Comparison of ENCODE assay signal across 8 mouse cellular contexts in the genomic region with DNA sequence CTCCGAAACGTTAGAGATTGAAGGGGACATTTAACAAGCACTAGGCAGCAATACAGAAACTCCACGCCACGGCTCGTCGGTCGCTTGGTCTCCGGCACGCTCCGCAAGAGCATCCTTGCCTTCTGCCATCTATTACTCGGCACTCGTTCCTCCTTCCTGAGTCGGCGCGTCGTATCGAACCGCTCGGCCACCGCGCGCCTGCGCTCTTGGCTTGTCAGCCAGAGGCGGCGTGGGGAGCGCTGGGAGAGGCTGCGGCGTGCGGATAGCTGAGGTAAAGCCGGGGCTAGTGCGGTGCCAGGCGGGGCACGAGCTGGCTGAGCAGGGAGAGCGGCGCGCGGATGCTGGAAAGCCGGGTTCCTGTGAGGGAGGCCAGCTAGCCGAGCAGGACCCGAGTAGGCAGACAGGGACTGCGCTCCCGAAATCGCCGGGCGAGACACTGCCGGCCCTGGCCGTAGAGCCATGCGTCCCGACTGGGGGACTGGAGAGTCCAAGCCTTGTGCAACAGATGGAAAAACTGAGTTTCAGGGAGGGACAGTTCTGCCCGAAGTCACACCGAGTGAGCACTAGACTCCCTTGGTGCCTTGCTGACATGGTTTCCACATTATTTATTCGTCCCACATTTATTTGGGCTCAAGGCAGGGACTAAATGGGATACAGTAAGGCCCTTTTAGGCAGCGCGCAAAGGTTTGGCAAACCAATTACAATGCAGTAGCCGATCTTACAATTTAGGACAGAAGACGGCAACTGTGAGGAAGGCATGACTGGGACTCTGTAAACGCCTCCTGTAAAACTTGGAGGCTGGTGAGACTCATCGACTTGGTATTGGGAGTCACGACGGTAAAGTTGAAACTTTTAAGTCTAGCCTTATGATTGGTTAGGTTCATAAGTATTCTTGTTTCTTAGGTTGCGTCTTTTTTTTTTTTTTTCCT. TPM values are rescaled to one million over a fixed set of nuclear protein-coding genes. Genes with fewer than 3 reads are reported as not detected.
DNase-seq lines count a peak whose midpoint lies in the region; ATAC-seq and TF ChIP-seq lines count a peak whose summit lies in the region.

Gene Eif2b3, plus strand, starts transcription at position 197 of the 929 bp plus-strand sequence.

- intact Hi-C loops in heart, postnatal 25 days (cut with DNase I): loop anchor here (5.0 kb wide), 1 partner anchor 103 kb away; no protein-coding TSS in a partner anchor

- no peaks in the 10 kb centered on the region for H3K9me3 ChIP-seq in forebrain, embryonic 15.5 days
- no peaks in the 10 kb centered on the region for H3K9me3 ChIP-seq in lung, embryonic 14.5 days (ENCODE audit: low read depth, low read length)

- H3K4me2 ChIP-seq in forebrain, embryonic 15.5 days (replicated peaks): peak within 1 kb of the TSS; percentile 69
- peak within 1 kb of the TSS; percentile 66 for H3K4me2 ChIP-seq in lung, embryonic 14.5 days

- peak; percentile 51 for TF ChIP-seq CTCF in layer of hippocampus, adult 2 months (conservative IDR thresholded peaks at IDR 0.05)
- TF ChIP-seq CTCF in lung, embryonic 14.5 days (IDR thresholded peaks at IDR 0.05; ENCODE audit: low read depth): no peak; the same call in 1 of the 2 replicates
- TF ChIP-seq CTCF in olfactory bulb, adult 2 months (IDR thresholded peaks at IDR 0.05; ENCODE audit: insufficient read depth, low read depth, low read length): no peak
- TF ChIP-seq CTCF in thymus, adult 2 months (IDR thresholded peaks at IDR 0.05; ENCODE audit: borderline replicate concordance, control insufficient read depth, extremely low read depth, insufficient read depth, low read length, poor library complexity): peak; percentile 61

- H3K4me3 ChIP-seq in forebrain, embryonic 15.5 days: peak within 1 kb of the TSS; percentile 76
- H3K4me3 ChIP-seq in layer of hippocampus, adult 2 months: peak within 1 kb of the TSS; percentile 95
- peak within 1 kb of the TSS; percentile 70 for H3K4me3 ChIP-seq in lung, embryonic 14.5 days (ENCODE audit: low read depth, low read length)
- peak within 1 kb of the TSS; percentile 98 for H3K4me3 ChIP-seq in olfactory bulb, adult 2 months (ENCODE audit: insufficient read depth, low read depth, low read length)
- peak within 1 kb of the TSS; percentile 71 for H3K4me3 ChIP-seq in thymus, adult 2 months (ENCODE audit: control insufficient read depth, insufficient read depth, low read length)

- H3K27me3 ChIP-seq in forebrain, embryonic 15.5 days: no peaks in the 10 kb centered on the region
- H3K27me3 ChIP-seq in lung, embryonic 14.5 days (ENCODE audit: insufficient read depth, low read length): no peaks in the 10 kb centered on the region
- no peaks in the 10 kb centered on the region for H3K27me3 ChIP-seq in thymus, adult 2 months (ENCODE audit: control insufficient read depth, insufficient read depth, low read length)

- H3K4me1 ChIP-seq in forebrain, embryonic 15.5 days: peaks cover 16% of the 10 kb centered on the region
- H3K4me1 ChIP-seq in lung, embryonic 14.5 days (ENCODE audit: insufficient read depth): no peaks in the 10 kb centered on the region
- H3K4me1 ChIP-seq in olfactory bulb, adult 2 months (ENCODE audit: control insufficient read depth, insufficient read depth, low read length): no peaks in the 10 kb centered on the region
- peaks cover 4% of the 10 kb centered on the region; the same call in 1 of the 2 replicates for H3K4me1 ChIP-seq in thymus, adult 2 months (replicated peaks; ENCODE audit: control insufficient read depth, insufficient read depth, low read length)

- TF ChIP-seq POLR2A in olfactory bulb, adult 2 months (IDR thresholded peaks at IDR 0.05; ENCODE audit: insufficient read depth, low read depth, low read length): peak; percentile 91
- TF ChIP-seq POLR2A in thymus, adult 2 months (IDR thresholded peaks at IDR 0.05; ENCODE audit: control insufficient read depth, extremely low read depth, insufficient read depth, low read length, poor library complexity): peak; percentile 63

- H3K27ac ChIP-seq in forebrain, embryonic 15.5 days (replicated peaks): peak within 1 kb of the TSS; percentile 67
- peak within 1 kb of the TSS; percentile 85 for H3K27ac ChIP-seq in layer of hippocampus, adult 2 months
- H3K27ac ChIP-seq in lung, embryonic 14.5 days (ENCODE audit: low read depth): no peak within 1 kb of the TSS
- no peak within 1 kb of the TSS for H3K27ac ChIP-seq in olfactory bulb, adult 2 months (ENCODE audit: insufficient read depth, low read depth, low read length)
- H3K27ac ChIP-seq in thymus, adult 2 months (ENCODE audit: control insufficient read depth, insufficient read depth, low read length): no peak within 1 kb of the TSS

- under 1% methylated on average over 61 of the region's 61 CpGs for WGBS in forebrain, embryonic 15.5 days
- WGBS in lung, embryonic 14.5 days: under 1% methylated on average over 61 of the region's 61 CpGs
- under 1% methylated on average over 61 of the region's 61 CpGs for WGBS in olfactory bulb, adult 2 months
- WGBS in thymus, adult 2 months: under 1% methylated on average over 61 of the region's 61 CpGs

- peak; percentile 98 for ATAC-seq in forebrain, embryonic 15.5 days (replicated peaks)
- ATAC-seq in lung, embryonic 14.5 days (ENCODE audit: insufficient read depth): peak; percentile 98

- peak; percentile 94 for DNase-seq in ES-CJ7 (ENCODE audit: low read depth, low spot score)
- DNase-seq in cerebellum, adult 11 months: peak; percentile 87
- DNase-seq in heart, postnatal 25 days (ENCODE audit: low spot score): peak; percentile 83
- peak; percentile 92 for DNase-seq in layer of hippocampus, adult 2 months (ENCODE audit: low spot score in 2 of 2)
- DNase-seq in lung, embryonic 14.5 days: peak; percentile 96
- peak; percentile 95 for DNase-seq in thymus, adult 2 months

- peak within 1 kb of the TSS; percentile 86 for H3K9ac ChIP-seq in forebrain, embryonic 15.5 days (replicated peaks)
- peak within 1 kb of the TSS; percentile 77 for H3K9ac ChIP-seq in lung, embryonic 14.5 days

- peaks cover 13% of the 10 kb centered on the region; the same call in 1 of the 2 replicates for H3K36me3 ChIP-seq in forebrain, embryonic 15.5 days
- peaks cover 14% of the 10 kb centered on the region for H3K36me3 ChIP-seq in lung, embryonic 14.5 days (ENCODE audit: insufficient read depth)
- H3K36me3 ChIP-seq in thymus, adult 2 months (ENCODE audit: control insufficient read depth, insufficient read depth, low read length): no peaks in the 10 kb centered on the region

RNA-seq across cellular contexts. Expression of gene Eif2b3, which starts in this region (rescaled TPM):
- 42.8 and 43.0 TPM in 2 replicates for polyA plus RNA-seq in forebrain, embryonic 15.5 days (2015; fragmentation: Nextera tagmentation; extraction: Ambion mirVana)
- 10 to 100 TPM; 13.5 to 13.8 TPM for total RNA-seq in heart, postnatal 25 days (2021)
- 10 to 100 TPM; 19.7 to 20.6 TPM for total RNA-seq in layer of hippocampus, adult 2 months (2021)
- polyA plus RNA-seq in lung, embryonic 14.5 days (2014; fragmentation: Nextera tagmentation; extraction: Ambion mirVana): 43.5 and 45.2 TPM in 2 replicates
- not detected in 2 replicates for polyA plus RNA-seq in olfactory bulb, adult 2 months (2012; ENCODE audit: insufficient read depth, insufficient read length, low replicate concordance, missing spikeins)
- 5.4 and 6.1 TPM in 2 replicates for polyA plus RNA-seq in thymus, adult 2 months (2012; rRNA removed)

Comparison
In these comparisons a context has a peak if more than half of its experiments do, and no peak if none do; other contexts are left out.
1. H3K27ac ChIP-seq: peak in forebrain, embryonic 15.5 days (single experiment) and layer of hippocampus, adult 2 months (single experiment); none in lung, embryonic 14.5 days (single experiment), olfactory bulb, adult 2 months (single experiment) and thymus, adult 2 months (single experiment).
2. CTCF ChIP-seq: peak in layer of hippocampus, adult 2 months (single experiment) and thymus, adult 2 months (single experiment); none in lung, embryonic 14.5 days (single experiment) and olfactory bulb, adult 2 months (single experiment).
3. Peak in every context shown above with its lines, with median percentiles within 50 percentile points of each other: DNase-seq and H3K4me3 ChIP-seq.